Mouse (Mus musculus) spleen, embryonic (tissue): ENCODE results near the gene Lnx1.

ENCODE experiments used
- CTCF ChIA-PET: fragments of 350-600 bp; sonication (Branson Sonifier 250); formaldehyde crosslinking; loops from one replicate; lab custom pipeline; 2022; lab: Charles Lee

Gene Lnx1

GRCm38 (mm10) chr5:74653766-74654165, 48.9 kb downstream of the Lnx1 start:
- CTCF ChIA-PET = interaction anchor here (0.6 kb wide), 1 partner anchor 12 kb away, joined by 3 read pairs; no protein-coding TSS in a partner anchor

- CTCF ChIA-PET = no interaction called here
Observed at GRCm38 (mm10) chr5:74649122-74649521, 53.6 kb downstream of the Lnx1 start.

- CTCF ChIA-PET = no interaction called here
Observed at GRCm38 (mm10) chr5:74648216-74648615, 54.5 kb downstream of the Lnx1 start.

- CTCF ChIA-PET = no interaction called here
Observed at GRCm38 (mm10) chr5:74647584-74647984, 55.1 kb downstream of the Lnx1 start.

GRCm38 (mm10) chr5:74642291-74642690, 60.4 kb downstream of the Lnx1 start:
- CTCF ChIA-PET = no interaction called here

GRCm38 (mm10) chr5:74641000-74641399, 61.7 kb downstream of the Lnx1 start:
- CTCF ChIA-PET = interaction anchor here (0.5 to 0.6 kb wide), 2 partner anchors 21 to 516 kb away, joined by 3 to 5 read pairs; no protein-coding TSS in a partner anchor

GRCm38 (mm10) chr5:74640504-74640903, 62.2 kb downstream of the Lnx1 start:
- CTCF ChIA-PET = interaction anchor here (0.5 to 0.6 kb wide), 2 partner anchors 22 to 517 kb away, joined by 3 to 5 read pairs; no protein-coding TSS in a partner anchor

- CTCF ChIA-PET = no interaction called here
Observed at GRCm38 (mm10) chr5:74639516-74639915, 63.2 kb downstream of the Lnx1 start.

GRCm38 (mm10) chr5:74634391-74634790, 68.3 kb downstream of the Lnx1 start:
- CTCF ChIA-PET = no interaction called here

GRCm38 (mm10) chr5:74633453-74633852, 69.3 kb downstream of the Lnx1 start:
- CTCF ChIA-PET = no interaction called here

GRCm38 (mm10) chr5:74632369-74633114, 70.2 kb downstream of the Lnx1 start:
- CTCF ChIA-PET = no interaction called here

GRCm38 (mm10) chr5:74628001-74628400, 74.7 kb downstream of the Lnx1 start:
- CTCF ChIA-PET = no interaction called here

GRCm38 (mm10) chr5:74624385-74624784, 78.3 kb downstream of the Lnx1 start:
- CTCF ChIA-PET = no interaction called here

- CTCF ChIA-PET = no interaction called here
Observed at GRCm38 (mm10) chr5:74623316-74624000, 79.3 kb downstream of the Lnx1 start.

- CTCF ChIA-PET = no interaction called here
Observed at GRCm38 (mm10) chr5:74621691-74622470, 80.8 kb downstream of the Lnx1 start.

- CTCF ChIA-PET = interaction anchor here (0.6 kb wide), 2 partner anchors 185 to 532 kb away, joined by 4 to 23 read pairs; no protein-coding TSS in a partner anchor
Observed at GRCm38 (mm10) chr5:74618573-74619059, 84.1 kb downstream of the Lnx1 start.

GRCm38 (mm10) chr5:74617816-74618572, 84.7 kb downstream of the Lnx1 start:
- CTCF ChIA-PET = no interaction called here

- CTCF ChIA-PET = interaction anchor here (0.7 kb wide), 1 partner anchor 91 kb away, joined by 7 read pairs; no protein-coding TSS in a partner anchor
Observed at GRCm38 (mm10) chr5:74613491-74614151, 89.1 kb downstream of the Lnx1 start.

GRCm38 (mm10) chr5:74612713-74613112, 90.0 kb downstream of the Lnx1 start:
- CTCF ChIA-PET = interaction anchor here (0.7 kb wide), 1 partner anchor 92 kb away, joined by 7 read pairs; no protein-coding TSS in a partner anchor

- CTCF ChIA-PET = no interaction called here
Observed at GRCm38 (mm10) chr5:74610511-74610910, 92.2 kb downstream of the Lnx1 start.
